Mouse (Mus musculus) inflammation-experienced regulatory T-cells, adult 6 months (primary cell): ENCODE measurements around the gene Cpsf4. TPM values are rescaled to one million over a fixed set of nuclear protein-coding genes. Genes with fewer than 3 reads are reported as not detected.
"Not testable (repeated sequence)": the region's sequence is repeated elsewhere in the genome, so short reads cannot be mapped to it uniquely, and the experiment has no call there.

ENCODE experiments used
- ATAC-seq: one replicate; pipeline ENCODE4 v1.8.0; 2017
- polyA plus RNA-seq, 3 experiments: library from polyadenylated mRNA; unstranded; fragments of 100-300 nt; shearing (Covaris generic); gene quantifications; one replicate each; pipeline ENCODE4 v1.2.1; 2017

Gene Cpsf4
- 10 to 100 TPM; 11.7 to 18.4 (median 15.5) TPM for polyA plus RNA-seq

DNA sequence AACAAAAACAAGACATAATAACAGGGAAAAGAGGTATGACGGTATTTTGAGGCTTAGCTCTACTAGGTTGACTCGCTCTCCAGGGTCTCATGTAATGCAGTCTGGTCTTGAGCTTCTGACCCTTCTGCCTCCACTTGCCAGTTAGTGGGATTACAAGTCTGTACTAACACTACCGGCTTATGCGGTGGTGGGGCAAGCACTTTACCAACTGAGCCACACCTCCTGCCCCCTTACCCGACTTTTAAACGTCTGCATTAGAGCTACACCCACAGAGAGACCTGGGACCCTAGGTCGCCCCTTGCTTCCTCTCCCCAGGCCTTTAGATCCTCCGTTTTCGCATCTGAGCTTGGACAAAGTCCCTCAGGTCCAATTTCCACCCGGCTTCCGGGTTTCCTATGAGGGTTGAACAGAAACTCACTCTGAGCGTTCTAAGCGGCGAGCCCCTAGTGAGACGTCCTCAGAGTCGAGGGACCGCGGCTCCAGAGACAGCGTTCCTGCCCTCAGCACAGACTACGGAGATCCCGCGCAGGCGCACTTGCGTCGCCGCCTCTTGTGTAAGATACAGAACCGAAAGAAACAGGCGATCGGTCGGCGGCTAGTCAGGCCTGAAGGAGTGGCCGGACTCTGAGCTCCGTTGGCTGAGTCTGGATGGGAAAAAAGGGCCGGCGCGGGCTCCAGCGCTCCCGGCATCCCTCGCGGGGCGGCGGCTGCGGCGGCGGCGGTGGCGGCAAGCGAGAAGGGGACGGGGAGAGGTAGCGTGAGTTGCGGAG lies at the start of gene Cpsf4, which contains the start of gene Ptcd1:
TSS of gene Cpsf4 (plus strand) at position 678 of the 770 bp plus-strand sequence.
TSS of gene Ptcd1 (minus strand) at position 573 of the 770 bp plus-strand sequence.
- ATAC-seq: peak; percentile 94

GRCm38 (mm10) chr5:145118005-145118404 lies 49.0 kb upstream of the Cpsf4 start:
- no peak for ATAC-seq

GRCm38 (mm10) chr5:145118461-145118860 lies 48.6 kb upstream of the Cpsf4 start:
- no peak for ATAC-seq

DNA sequence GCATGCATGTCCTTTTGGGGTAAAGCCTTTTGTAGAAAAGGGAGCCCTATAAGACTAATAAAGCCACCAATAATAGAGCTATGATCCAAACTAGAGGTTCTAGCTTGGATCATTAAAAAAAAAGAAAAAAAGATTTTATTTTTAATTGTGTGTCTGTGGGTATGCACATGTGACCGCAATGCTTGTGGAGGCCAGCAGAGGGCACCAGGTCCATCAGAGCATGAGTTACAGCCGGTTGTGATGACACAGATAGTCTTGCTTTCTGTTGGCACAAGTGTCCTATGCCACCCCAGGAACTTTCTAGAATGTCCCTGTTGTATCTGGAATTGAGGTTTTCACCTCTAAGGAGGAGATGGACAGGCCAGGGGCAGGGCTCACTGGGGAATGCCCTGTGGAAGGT lies 47.6 kb upstream of the Cpsf4 start:
- ATAC-seq: no peak

DNA sequence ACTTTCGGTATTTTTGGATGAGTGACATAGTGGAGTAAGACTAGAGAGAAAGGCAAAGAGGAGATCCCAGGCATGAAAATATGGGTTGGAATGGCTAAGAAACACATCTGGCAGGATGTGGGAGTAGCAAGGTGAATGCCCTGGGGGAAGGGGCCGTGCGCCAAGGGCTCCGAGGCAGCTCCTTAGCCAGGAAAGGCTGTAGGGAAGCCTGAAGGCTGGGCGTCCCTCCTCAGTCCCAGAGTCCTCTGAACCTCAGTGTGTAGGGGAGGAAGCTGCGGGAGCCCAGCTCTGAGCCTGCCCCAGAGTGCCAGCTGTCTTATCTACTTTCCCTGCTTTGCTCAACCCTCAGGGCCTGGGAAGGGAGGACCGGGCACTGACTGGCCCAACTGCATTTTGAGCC lies 46.1 kb upstream of the Cpsf4 start:
- ATAC-seq: no peak

- ATAC-seq: no peak
Observed at GRCm38 (mm10) chr5:145123396-145123795, 43.6 kb upstream of the Cpsf4 start.

- no peak for ATAC-seq
Observed at GRCm38 (mm10) chr5:145126580-145126979, 40.4 kb upstream of the Cpsf4 start.

GRCm38 (mm10) chr5:145129124-145129523 lies 37.9 kb upstream of the Cpsf4 start:
- ATAC-seq: no peak

DNA sequence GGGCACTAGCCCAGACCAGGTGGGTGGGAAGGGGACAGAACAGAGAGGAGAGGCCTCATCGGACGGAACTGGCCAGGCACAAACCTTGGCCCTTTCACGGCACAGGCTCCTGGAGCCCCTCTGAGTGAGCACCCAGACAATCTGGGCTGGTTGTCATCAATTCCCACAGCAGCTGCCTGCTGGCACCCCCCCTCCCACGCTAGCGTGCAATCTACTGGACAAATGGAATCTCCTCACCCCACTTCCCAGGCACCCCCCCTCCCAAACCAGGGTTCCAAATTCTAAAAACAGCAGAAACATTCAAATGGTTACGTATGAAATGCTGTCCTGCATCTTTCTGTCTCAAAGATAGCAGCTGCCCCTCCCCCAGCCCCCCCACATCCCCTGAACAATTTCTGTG lies 37.2 kb upstream of the Cpsf4 start:
- not testable (repeated sequence) for ATAC-seq

DNA sequence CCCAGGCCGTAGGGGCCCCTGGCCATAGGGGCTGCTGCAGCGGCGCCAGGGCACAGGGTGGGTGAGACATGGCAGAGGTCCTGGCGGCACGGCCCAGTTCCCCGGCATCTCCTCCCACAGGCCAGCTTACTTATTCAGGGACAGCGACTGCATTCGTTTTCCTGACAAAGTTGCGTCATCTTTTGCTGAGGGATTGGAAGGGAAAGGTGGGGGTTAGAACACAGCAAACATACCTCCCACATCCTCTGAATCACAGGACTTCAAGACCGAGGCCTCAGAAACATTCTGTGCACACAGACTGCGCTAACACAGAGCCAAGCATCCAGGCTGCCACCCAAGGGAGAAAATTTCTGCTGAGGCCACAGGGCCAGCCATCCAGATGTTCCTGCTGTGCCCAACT lies 36.8 kb upstream of the Cpsf4 start:
- ATAC-seq: no peak

GRCm38 (mm10) chr5:145130995-145131394 lies 36.0 kb upstream of the Cpsf4 start:
- ATAC-seq: no peak

DNA sequence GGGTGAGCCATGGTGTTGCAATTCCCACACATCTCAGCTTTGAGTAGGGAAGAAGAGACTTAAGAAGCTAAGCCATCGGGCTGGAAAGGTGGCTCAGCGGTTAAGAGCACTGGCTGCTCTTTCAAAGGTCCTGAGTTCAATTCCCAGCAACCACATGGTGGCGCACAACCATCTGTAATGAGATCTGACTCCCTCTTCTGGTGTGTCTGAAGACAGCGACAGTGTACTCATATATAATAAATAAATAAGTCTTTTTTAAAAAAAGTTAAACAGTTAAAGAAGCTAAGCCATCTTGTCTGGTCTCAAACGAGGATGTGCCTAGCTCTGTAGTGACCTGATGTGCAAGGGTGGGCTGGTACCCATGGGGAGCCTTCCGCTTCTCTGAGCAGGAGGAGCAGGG lies 33.7 kb upstream of the Cpsf4 start:
- ATAC-seq: not testable (repeated sequence)

DNA sequence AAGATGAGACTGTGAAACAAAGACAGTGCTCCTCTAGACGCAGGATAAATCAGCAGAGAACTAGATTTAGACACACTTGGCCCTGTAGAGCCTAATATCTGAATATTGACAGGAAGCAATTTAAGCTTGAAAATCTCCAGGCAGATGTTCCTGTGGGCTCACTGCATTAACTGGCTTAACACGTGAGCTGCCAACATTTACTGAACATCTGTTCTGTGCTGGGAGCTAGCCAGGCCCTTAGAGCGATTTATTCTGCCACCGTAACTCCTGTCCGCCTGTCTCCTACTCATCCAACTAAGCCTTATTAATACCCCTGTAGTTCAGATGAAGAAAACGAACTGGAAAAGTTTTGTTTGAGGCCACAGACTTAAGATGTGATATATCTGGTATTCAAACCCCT lies 28.2 kb upstream of the Cpsf4 start:
- no peak for ATAC-seq

DNA sequence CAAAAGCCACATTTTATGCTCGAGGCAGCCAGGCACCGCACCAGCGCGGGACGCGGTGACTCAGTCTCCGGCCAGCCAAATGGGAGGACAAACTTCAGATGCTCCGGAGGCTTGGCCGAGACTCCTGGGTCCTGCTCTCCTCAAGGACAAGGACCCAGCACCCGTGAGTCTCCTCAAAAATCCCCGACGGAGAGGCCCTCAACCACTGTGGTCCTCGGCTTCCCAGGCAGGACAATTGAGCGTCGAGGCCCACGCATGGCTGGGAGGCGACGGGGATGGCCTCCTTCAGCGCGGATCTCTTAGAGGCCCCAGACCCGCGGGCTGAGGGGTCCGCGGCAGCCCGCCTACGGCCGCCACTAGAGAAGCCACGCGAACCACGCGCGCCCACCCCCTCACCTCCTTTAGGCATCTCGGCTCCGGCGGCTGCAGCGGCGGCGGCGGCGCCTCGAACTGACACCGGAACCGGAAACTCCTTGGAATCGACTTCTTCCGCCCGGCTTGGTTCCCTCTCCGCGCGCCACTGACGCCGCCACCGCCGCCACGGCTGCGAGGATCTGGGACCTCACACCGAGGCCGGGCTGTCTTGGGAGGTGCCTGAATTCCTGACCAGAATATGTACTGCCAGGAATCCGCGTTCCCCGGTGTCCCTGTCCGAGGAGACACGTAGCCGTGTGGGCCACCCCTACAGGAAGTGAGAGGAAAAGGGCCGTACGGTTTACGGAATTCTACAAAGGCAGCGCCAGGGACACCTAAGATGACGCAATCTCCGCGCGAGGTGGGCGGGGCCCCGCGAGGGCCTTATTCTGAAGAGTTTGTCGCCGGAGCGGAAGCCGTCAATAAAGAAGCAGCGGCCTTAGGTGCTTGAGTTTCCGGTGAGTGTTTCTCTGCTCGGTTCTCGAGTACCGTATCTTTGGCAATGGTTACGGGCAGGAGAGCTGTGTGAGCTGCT lies 27.2 kb upstream of the Cpsf4 start, which contains the start of the genes Pdap1 and Bud31:
TSS of gene Pdap1 (minus strand) at position 668 of the 949 bp plus-strand sequence.
TSS of gene Bud31 (plus strand) at position 792 of the 949 bp plus-strand sequence.
- ATAC-seq: peak; percentile 88

DNA sequence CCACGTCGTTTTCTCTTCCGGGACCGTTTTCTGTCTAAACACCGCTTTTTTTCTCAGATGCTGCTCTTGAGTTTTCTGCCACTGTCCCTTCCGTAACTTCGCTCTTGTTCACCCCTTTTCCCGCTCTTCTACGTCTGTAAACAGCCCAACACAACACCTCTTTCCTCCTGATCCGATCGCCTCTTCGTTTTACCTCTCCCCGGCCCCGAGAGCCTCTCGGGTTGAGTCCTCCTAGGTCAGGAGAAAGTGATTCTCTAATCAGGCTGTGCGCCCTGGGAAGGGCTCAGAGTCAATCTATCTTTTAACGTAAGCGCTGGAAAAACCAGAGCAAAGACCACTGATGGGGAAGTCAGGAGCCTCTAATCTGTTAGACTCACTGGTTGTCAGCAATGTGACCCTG lies 26.4 kb upstream of the Cpsf4 start:
- no peak for ATAC-seq

DNA sequence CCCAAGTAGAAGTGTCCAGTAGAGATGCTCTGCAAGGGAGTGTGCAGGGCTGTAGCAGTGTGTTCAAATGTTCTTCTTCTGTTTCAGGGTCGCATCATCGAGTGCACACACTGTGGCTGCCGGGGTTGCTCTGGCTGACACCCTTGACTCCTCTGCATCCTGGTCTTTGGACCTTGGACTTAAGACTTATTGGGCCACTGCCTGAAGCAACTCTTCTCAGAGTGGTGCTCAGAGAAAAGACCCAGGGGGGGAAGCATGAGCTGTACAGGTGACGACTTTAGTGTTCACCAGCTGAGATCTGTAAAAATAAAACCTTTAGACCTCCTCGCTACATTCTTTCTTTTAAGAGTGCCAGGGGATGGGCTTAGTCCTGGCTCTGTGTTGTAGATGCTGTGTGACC lies 19.3 kb upstream of the Cpsf4 start:
- ATAC-seq: no peak

DNA sequence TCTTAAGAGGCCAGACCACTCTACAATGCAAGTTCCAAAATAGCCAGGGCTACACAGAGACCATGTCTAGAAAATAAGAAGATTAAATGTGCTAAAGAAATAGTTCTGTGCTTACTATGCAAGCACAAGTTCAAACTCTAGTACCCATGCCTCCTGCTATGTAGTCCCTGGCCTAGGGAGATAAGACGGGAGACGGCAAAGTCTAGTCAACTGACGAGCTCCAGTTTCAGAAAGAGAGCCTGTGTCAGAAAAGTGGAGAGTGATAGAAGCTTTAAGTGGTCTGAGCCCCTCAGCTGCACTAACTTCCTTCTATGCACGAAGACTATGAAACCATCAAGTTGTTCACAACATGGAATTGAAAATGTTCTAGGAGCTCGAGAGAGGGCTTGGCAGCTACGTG lies 17.7 kb upstream of the Cpsf4 start:
- no peak for ATAC-seq

DNA sequence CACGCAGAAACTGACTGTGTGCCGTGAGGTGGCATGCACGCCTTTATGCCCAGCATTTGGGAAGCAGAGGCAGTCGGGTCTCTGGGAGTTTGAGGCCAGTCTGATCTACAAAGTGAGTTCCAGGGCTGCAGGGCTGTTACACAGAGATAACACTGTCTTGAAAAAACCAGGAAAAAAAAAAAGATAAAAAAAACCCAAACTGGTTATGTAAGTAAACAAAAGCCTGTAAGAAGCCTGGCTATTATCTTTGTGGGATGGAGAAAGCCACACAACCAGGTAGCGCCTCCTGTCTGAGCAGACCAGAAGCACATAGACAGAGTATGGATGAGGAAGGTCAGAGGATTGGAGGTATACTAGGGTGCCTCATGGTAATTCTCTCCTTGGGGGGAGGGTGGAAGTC lies 14.3 kb upstream of the Cpsf4 start:
- no peak for ATAC-seq

DNA sequence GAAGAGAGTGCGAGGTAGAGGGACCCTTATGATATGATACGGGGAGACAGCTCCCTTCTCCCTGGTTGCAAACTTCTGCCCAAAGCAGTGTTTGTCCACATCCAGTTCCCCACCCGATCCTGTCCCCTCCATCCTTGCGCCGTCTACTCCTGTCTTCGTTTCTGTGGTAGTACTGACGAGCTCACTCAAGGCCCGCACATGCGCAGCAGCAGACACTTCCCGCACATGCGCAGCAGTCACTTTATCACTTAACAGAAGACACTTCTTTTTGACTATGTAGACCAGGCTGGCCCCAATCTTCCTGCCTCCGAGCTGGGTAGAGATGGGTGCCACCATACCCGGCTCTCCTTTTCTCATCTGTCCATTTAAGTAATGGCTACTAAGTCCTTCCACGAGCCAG lies 5.7 kb upstream of the Cpsf4 start:
- no peak for ATAC-seq

DNA sequence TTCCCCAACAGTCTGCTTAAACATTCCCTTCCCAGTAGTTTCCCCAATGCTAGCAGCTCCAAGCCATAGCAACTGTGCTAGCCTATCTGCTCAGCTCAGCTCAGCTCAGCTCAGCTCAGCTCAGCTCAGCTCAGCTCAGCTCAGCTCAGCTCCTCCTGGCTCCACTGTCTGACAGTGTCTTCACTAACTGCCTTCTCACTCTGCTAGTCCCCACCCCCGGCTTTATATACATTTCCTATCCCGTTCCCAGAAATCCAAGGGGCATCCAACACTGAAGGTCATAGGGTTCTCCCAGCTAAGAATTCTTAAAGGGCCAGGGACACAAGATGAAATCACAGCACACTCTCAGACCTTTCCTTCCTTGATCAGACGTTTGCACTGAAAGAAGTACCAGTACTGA lies 2.3 kb upstream of the Cpsf4 start:
- no peak for ATAC-seq

DNA sequence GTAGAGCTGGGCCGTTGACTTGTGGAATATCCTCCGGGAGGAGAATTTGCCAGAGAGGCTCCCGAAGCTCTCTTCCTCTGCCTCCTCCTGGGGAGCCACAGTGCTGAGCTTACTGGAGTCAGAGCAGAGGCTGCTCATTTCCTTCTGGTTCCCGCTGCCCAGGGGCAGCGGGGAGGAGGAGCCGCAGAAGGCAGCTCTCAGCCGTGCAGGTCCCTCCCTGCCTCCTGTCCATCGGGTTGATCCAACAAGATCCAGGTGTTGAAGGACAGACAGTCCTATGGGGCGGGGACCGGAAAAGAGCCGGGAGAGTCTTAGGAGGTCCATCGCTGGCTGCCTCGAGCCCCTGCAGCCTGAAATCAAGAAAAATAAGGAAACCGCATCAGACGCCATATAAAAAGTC lies 1.8 kb upstream of the Cpsf4 start:
- ATAC-seq: no peak

DNA sequence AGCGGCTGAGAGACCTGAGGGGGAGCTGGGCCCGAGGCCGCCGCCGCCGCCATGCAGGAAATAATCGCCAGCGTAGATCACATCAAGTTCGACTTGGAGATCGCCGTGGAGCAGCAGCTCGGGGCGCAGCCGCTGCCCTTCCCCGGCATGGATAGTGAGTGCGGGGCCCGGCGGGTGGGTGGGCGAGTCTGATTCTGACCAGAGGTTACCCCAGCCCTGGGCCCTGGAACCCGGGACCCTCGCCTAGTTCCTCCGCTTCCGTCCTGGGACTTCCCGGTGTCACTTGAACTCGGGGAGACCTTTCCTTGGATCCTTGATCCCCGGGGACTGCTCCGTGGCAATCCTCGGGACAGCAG lies 271 bp downstream of the Cpsf4 start:
- no peak for ATAC-seq

DNA sequence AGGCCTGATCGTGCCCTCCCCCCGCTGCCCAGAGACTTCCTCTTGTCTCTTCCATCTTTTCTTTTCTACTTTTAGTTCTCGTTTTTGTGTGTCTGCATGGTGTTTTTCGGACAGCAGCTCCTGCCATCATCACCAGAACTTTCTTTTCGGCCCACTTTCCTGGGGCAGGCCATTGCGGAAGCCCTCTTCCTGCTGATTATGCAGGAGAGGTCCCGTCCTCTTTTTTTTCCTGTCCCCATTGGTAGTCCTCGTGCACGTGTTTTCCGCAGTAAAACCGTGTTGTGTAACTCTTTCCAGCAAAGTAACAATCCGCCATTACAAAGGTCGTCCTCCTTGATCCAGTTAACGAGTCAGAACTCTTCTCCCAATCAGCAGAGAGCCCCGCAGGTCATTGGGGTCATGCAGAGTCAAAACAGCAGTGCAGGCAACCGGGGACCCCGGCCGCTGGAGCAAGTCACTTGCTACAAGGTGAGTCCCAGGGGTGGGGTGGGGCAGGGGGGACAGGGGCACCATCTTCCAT lies 11.5 kb downstream of the Cpsf4 start:
- ATAC-seq: no peak
